Mouse (Mus musculus): Measurements from ENCODE around the gene Hba-a2.
"Not testable (repeated sequence)": the region's sequence is repeated elsewhere in the genome, so short reads cannot be mapped to it uniquely, and the experiment has no call there.

The Hba-a2 gene

GRCm38 (mm10) chr11:32296203-32296602 is at the start of gene Hba-a2:
Gene Hba-a2 (plus strand): TSS chr11:32296489.
- DNase-seq (ENCODE audit: low spot score in 2 of 2), result not testable (repeated sequence)

- DNase-seq (ENCODE audit: low spot score in 2 of 2), result no peak
These were observed 49.2 kb upstream of the Hba-a2 start for GRCm38 (mm10) chr11:32247068-32247467.

GRCm38 (mm10) chr11:32248350-32248749 is 47.9 kb upstream of the Hba-a2 start:
- no peak for DNase-seq (ENCODE audit: low spot score in 2 of 2)

GRCm38 (mm10) chr11:32250880-32251763 is 45.2 kb upstream of the Hba-a2 start:
- DNase-seq (ENCODE audit: low spot score in 2 of 2), result no peak

- DNase-seq (ENCODE audit: low spot score in 2 of 2), result no peak
These were observed 43.2 kb upstream of the Hba-a2 start for GRCm38 (mm10) chr11:32253121-32253520.

GRCm38 (mm10) chr11:32256146-32256545 is 40.1 kb upstream of the Hba-a2 start:
- DNase-seq (ENCODE audit: low spot score in 2 of 2), result no peak

GRCm38 (mm10) chr11:32256566-32256965 is 39.7 kb upstream of the Hba-a2 start:
- no peak for DNase-seq (ENCODE audit: low spot score in 2 of 2)

- DNase-seq (ENCODE audit: low spot score in 2 of 2), result no peak
These were observed 33.4 kb upstream of the Hba-a2 start for GRCm38 (mm10) chr11:32262674-32263415.

- DNase-seq (ENCODE audit: low spot score in 2 of 2), result no peak
These were observed 31.1 kb upstream of the Hba-a2 start for GRCm38 (mm10) chr11:32265117-32265738.

- no peak for DNase-seq (ENCODE audit: low spot score in 2 of 2)
These were observed 30.1 kb upstream of the Hba-a2 start for GRCm38 (mm10) chr11:32266194-32266593.

GRCm38 (mm10) chr11:32266776-32267175 is 29.5 kb upstream of the Hba-a2 start:
- no peak for DNase-seq (ENCODE audit: low spot score in 2 of 2)

- peak; percentile 94 to 97 for DNase-seq (ENCODE audit: low spot score in 2 of 2)
These were observed 29.0 kb upstream of the Hba-a2 start, which contains the start of gene Nprl3 for GRCm38 (mm10) chr11:32267188-32267884. Gene Nprl3 (minus strand): TSS chr11:32267707.

GRCm38 (mm10) chr11:32267964-32268363 is 28.3 kb upstream of the Hba-a2 start:
- DNase-seq (ENCODE audit: low spot score in 2 of 2), result no peak

GRCm38 (mm10) chr11:32268952-32269351 is 27.3 kb upstream of the Hba-a2 start:
- DNase-seq (ENCODE audit: low spot score in 2 of 2), result no peak

GRCm38 (mm10) chr11:32271178-32271577 is 25.1 kb upstream of the Hba-a2 start:
- DNase-seq (ENCODE audit: low spot score in 2 of 2), result no peak

- no peak for DNase-seq (ENCODE audit: low spot score in 2 of 2)
These were observed 19.9 kb upstream of the Hba-a2 start, which contains the start of gene Hba-x for GRCm38 (mm10) chr11:32276347-32276746. Gene Hba-x (plus strand): TSS chr11:32276400.

- DNase-seq (ENCODE audit: low spot score in 2 of 2), result no peak
These were observed 18.4 kb upstream of the Hba-a2 start for GRCm38 (mm10) chr11:32277736-32278457.

- DNase-seq (ENCODE audit: low spot score in 2 of 2), result no peak
These were observed 17.8 kb upstream of the Hba-a2 start for GRCm38 (mm10) chr11:32278458-32278957.

- no peak for DNase-seq (ENCODE audit: low spot score in 2 of 2)
These were observed 15.6 kb upstream of the Hba-a2 start for GRCm38 (mm10) chr11:32280646-32281045.

- DNase-seq (ENCODE audit: low spot score in 2 of 2), result no peak
These were observed 14.7 kb upstream of the Hba-a2 start for GRCm38 (mm10) chr11:32281416-32282144.

Data from urinary bladder, postnatal 4 days (tissue).